Mouse (Mus musculus): Measurements from ENCODE around the gene Tmod2.
"Not testable (repeated sequence)": the region's sequence is repeated elsewhere in the genome, so short reads cannot be mapped to it uniquely, and the experiment has no call there.

The Tmod2 gene

DNA sequence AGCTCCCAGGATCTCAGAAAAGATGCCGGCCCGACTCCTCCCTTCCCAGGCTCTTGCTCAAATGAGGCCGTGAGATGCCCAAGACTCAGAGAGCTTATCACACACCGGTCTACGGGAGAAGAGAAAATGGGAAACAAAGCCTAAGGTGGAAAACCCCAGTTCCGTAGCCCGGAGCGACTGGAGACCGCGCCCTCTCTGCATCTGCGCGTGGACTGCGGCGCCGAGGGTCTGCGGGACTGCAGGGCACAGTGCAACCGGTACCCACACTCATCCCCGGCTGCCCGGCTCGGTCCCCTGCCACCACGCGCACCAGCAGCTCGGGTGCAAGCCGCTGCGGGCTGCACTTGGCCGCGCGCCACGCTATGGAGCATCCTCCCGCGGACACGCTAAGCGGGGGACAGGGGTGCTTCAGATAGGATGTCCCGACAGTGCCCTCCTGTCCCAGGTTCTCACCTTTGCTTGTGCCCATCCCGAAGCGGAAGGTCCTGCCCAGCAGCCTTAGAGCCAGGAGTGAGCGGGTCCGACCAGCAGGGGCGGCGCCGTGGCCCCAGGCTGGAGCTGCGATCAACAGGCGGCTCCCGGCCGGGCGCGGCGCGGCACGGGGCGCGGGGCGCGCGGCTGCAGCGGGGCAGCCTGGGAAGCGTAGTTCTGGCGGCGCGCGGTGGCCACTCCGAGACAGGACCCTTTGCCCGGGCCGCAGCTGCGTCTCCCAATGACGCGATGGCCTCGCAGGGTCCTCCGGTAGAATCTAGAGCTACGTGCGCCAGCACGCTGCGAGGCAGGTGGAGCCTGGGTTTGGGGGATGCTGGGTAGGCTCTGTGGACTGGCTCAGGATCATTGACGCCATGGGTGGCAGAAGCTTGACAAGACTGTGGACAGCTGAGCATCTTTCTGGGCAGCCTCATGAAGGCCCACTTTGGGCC lies at the start of gene Tmod2:
Gene Tmod2, minus strand, starts transcription at position 755 of the 923 bp plus-strand sequence.
- peak; percentile 59 for DNase-seq

DNA sequence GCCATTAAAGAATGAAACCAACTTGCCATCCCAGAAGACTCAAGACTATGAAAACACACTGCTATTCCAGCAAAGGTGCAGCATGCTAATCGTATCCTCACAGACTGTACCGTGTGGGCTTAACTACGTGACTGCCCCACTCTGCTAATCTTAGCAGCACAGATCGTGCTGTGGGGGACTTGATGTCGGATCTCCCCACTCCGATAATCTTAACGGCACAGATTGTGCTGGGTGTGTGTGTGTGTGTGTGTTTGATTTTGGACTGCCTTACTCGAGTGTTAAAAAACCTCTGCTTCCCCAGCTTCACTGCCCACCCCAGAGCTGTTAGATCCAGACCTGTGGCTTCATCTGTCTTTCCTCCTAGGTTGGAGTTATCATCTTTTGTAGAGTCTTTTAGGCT lies 49.8 kb upstream of the Tmod2 start:
- no peak for DNase-seq

DNA sequence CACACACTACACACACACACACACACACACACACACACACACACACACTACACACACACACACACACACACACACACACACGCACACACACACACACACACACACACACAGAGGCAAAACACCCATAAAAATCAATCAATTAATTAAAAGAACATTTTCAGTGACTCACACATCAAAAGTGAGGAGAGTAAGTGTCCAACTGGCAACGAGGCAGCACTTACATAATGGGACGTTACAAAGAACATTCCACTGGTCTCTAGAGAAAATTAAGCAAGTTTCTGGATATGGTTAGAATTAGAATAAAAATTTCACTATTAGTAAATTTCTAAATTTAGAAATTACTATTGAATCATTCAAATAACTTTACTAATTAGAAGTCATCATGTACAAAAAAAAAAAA lies 45.3 kb upstream of the Tmod2 start:
- not testable (repeated sequence) for DNase-seq

DNA sequence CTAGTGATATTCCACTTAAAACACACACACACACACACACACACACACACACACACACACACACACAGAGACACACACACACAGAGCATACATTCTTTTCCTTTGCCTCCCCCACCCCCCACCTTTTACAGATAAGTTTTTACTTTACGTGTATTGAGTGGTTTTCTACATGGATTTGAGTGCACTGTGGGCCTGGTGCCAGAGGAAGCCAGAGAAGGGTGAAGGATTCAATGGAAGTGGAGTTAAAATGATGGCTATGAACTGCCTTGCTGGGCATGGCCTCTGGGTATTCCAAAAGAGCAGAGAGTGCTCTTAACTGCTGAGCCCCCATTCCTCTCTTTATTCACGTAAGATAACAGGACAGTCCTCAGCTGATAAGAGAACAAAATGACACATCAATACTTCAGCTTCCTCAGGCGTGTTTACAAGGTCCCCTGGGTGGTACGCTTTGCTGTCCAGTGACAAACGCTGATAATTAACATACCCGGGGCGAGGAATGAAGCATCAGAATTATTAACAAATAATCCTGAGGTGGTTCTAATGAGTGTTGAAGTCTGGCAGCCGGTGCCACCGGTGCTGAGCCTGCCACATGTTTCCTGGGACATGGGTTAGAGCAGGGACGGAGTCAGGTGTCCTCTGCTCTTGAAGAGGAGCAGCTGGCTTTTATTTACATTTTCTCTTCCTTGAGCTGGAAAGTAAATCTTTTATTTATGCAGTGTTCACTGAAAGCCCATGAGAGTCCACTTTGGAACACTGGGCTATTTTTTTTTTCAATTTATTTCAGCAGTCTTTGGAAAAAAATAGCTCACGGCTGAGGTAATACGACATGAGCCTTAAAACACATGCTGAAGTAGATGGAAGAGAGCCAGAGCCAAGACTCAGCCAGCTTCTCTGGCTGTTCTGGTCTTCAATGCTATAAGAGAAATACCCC lies 43.1 kb upstream of the Tmod2 start:
- DNase-seq, result no peak

DNA sequence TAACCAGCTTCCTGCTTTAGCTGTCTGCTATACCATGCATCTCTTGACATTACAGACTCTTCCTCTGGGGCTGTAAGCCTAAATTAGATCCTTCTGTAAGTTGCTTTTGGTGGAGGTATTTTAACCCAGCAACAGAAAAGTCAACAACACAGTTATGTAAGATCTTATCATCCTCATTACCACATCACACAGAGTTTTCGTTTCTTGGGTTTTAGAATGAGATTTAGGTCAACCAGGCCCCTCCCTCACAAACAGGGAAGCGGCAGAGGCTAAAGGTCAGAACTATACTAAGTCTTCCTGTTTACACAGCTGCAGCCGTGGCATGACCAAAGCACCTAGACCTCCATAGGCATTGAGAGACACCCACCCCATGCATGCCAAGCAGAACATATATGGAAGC lies 34.3 kb upstream of the Tmod2 start:
- DNase-seq, result no peak

DNA sequence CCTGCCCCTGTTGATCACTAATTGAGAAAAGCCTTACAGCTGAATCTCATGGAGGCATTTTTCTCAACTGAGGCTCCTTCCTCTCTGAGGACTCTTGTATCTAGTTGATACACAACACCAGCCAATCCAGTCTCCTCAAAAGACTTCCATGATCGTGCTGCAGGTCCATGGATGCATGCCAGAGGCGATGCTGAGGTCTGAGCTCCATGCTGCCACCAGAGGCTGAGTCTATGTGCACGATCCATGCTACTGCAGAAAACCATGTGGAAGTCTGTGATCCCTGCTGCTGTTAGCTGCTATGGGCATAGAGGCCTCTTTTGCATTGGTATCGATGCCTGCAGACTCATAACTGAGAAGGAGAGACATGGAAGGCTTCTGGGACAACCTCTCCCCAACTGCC lies 23.1 kb upstream of the Tmod2 start:
- no peak for DNase-seq

DNA sequence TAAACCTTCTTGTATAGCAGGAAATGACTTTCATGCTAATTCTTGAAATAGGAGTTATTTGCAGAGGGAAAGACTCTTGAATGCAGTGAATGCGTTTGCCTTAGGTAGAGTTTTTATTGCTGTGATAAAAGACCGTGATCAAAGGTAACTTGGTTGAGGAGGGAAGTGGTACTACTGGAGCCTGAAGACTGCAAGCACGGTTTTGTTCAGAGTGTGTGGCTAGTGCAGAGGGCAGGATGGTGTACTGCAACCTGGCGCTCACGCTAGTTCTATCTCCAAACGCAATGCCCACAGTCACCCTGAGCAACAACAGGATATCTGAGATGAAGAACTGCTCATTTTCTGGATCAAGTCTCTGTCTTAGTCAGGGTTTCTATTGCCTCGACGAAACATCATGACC lies 22.5 kb upstream of the Tmod2 start:
- no peak for DNase-seq

DNA sequence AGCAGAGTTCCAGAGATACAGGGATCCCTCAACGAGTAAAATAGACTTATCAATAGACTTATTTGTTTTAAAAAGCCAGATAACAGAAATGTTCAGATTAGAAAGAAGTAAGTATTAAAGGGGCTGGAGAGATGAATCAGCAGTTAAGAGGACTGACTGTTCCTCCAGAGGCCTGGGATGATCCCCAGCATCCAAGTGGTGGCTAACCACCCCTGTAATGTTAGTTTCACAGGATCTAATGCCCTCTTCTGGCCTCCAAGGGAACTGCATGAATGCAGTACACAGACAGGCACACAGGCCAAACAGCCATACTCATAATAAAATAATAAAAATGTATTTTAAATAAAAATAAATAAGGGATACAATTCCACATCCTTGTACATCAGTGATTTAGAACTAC lies 21.8 kb upstream of the Tmod2 start:
- peak; percentile 45 for DNase-seq

DNA sequence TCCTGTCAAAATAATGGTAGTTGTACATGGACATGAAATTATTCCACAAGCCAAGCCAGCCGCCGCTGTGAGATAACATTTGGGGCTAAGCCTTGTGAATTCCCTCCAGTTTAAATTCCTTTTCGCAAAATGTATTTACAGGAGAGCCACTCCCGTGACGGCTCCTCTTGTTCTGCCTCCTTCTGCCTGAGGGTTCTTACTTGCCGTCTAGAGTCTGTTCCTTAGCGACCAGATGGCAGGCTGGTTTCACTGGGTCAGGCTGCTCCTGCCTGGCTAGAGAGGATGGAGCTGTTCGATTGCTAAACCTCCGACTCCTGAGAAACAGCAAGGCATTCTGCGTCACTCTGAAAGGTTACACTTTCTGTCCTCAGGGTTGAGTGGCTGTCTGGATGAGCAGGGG lies 21.0 kb upstream of the Tmod2 start:
- no peak for DNase-seq

DNA sequence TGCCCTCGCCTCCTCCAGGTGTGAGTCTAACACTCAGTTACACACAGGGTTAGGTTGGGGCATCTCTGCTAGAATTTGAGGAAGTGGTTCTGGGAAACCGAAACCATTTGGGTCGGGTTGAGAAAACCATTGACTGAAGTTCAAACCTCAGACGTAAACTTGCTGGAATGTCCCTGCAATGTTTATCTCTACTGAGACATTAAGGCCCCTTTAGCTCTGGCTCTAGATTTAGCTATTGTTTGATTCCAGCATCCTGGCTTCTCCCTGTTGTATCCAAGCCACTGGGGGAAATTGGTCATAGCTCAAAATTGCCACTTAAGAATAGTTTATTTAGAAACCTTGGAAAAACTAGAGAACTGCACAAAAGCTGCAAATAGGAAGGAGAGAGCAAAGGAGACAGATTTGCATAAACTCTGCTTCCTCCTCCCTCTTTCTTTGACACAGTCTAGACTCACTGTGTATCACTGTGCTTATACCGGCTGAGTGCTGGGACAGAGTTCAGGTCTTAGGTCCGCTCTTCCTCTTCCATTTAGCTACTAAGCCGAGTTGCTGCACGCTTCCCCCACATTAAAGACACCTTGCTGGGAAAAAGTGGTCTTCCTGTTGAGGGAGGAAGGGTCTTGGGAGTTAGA lies 19.8 kb upstream of the Tmod2 start:
- peak; percentile 16 for DNase-seq

DNA sequence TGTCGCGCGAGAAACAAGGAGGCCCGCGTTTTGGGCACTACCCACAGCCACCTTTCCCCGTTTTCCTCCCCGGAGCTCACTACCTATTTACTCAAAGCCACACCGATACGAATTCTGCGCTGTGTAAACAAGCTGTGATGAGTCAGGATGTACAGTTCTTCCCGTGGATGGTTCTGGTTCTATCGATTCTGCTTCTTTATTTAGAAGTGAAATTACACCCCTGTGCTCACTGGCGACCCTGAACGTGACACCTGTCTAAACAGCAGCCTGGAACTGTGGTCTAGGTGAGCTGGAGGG lies 15.1 kb upstream of the Tmod2 start:
- no peak for DNase-seq

DNA sequence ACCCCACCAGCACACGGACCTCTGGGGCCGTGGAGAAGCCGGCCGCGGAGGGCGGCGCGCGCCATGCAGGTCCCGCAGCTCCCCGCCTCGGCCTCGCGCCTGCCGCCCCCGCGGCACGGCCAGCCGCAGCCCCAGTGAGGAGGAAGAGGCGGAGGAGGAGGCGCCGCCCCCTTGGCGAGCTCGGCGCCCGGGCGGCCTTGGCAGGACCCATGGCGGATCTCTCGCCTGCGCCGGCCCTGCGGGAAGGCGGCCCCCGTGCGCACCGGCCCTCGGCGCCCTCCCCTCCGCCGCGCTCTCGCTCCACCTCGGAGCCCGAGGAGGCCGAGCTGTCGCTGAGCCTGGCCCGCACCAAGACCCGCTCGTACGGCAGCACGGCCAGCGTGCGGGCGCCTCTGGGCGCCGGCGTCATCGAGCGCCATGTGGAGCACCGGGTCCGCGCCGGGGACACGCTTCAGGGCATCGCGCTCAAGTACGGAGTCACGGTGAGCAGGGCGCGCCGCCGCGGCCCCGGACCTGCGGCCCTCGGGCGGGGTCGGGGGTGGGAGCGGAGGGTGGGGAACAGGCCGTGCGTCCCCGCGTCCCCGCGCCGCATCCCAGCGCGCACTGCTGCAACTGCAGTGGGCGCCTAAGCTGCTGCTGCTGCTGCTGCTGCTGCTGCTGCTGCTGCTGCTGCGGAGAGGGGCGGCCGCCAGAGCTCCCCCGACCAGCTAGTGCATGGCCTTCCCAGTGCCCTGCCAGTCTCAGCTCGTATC lies 14.6 kb upstream of the Tmod2 start, which contains the start of gene Lysmd2:
Gene Lysmd2, plus strand, starts transcription at position 186 of the 752 bp plus-strand sequence.
- peak; percentile 79 for DNase-seq

DNA sequence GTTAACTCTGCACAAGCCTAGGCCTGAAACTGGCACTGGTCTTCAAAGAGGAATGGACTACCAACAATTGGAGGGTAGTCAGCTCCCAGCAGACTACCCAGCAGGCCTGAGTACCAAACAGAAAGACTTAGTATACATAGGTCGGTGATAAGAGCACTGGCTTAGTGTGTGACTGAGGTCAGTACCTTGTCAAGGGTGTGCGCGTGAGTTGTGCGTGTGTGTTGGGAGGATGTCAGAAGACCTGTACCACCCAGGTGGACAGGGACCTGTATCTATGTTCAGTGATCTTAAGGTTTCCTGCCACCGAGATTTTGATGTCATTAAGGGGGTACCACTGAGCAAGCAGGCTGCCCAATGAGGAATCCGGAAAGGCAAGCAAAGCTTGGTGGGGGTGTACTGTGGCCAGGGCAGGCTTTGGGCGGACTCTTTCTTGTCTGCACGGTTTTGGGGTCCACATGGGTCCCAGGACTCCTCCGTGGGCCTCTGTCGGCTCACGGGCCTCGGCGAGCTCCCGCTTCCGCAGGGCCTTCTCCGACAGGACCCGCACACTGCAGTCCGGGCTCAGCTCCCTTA lies 13.9 kb upstream of the Tmod2 start:
- no peak for DNase-seq

DNA sequence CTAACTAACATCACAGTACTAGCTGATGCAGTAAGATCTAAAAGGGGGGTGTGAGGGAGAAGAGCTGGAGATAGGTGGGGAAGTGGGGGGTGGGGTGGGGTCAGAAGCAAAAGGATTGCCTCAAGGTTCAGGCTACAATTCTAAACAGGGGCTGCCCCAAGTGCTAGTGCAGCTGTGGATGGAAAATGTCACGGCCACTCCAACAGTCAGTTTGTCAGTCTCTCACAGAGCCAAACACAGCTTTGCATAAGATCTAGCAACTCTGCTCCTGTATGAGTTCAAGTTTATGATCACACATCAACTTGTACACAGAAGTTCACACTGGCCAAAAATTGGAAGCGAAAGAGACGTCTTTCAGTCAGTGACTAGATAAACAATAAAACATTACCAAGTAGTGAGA lies 10.3 kb upstream of the Tmod2 start:
- DNase-seq, result no peak

DNA sequence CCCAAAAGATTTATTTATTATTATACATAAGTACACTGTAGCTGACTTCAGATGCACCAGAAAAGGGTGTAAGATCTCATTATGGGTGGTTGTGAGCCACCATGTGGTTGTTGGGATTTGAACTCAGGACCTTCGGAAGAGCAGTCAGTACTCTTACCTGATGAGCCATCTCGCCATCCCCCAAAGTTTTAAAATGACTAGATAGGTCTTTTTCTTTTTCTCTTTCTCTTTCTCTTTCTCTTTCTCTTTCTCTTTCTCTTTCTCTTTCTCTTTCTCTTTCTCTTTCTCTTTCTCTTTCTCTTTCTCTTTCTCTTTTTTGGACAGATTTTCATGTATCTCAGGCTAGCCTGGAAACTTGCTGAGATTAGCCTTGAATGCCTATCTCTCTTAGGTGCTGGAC lies 8.6 kb upstream of the Tmod2 start:
- not testable (repeated sequence) for DNase-seq

DNA sequence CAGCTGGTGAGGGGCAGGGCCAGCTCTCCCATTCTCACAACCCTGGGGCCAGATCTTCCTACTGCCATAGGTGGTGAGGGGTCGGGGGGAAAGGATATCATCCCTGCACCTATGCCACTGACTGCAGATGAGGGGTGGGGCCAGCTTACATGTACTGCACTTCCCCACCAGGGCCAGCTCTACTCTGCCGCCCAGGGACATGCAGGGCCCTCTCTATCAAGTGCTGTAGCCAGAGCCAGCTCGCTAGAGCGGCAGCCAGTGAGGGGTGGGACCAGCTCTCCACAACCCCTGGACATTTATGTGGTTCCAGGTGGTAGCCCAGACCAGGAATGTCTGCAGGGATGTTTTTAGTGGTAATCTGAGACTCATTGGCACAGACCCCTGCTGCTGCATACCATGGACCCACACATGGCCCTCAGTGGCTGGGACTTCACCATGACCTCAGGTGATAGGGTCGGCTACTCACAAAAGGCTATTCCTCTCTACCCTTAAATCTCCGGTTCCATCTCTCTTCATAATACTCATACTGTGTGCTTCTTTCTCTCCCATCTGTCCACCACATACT lies 7.8 kb upstream of the Tmod2 start:
- DNase-seq, result no peak

DNA sequence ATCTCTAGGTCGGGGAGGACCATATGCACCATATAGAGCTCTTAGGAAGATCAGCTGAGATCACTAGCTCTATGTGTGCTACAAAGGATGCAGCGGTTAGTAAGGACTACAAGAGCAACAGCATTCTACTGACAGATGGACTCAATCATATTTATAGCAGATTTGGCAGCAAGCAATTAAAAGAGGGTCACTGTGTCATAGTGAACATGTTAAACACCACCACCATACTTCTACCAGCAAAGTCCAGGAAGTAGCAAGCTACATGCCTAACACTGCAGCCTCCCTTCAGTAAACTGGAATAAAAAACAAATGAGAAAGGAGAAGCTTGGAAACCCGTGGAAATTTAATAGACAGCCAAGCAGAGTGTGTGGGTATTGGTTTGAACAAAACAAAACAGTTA lies 5.4 kb upstream of the Tmod2 start:
- DNase-seq, result no peak

DNA sequence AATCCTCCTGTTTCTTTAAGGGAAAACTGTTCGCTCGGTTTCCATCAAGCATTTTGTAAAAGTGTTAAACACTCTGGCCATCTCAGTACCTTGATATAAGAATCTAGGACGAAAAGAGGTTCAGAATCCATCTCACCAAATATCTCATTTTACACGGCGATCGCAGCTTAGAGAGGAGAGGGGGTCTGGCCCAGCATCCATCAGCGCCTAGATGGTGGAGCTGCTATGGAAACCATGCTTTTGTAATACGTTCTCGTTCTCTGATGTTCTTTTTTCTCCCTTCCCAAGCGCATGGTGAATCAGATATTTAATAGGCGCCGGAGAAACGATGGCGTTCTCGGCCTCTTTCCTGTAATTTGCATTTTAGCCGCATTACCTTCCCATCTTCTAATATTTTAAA lies 1.2 kb downstream of the Tmod2 start:
- no peak for DNase-seq

DNA sequence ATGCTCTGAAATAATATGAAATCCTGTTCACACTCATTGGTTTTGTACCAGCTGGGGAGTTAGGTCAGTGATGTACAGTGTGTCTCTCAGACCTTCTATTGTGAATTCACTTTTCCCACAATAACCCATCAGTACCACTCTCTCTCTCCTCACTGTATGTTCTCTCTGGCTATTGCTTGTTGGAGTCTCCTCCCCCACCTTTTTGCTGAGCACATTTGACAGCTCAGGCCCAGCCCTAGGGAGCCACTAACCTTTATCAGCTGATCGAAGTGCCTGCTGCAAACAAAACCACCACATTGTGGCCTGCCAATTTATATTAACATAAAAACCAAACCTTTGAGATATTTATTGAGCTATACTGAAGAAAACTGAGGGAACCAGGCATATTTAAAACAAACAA lies 1.6 kb downstream of the Tmod2 start:
- DNase-seq, result no peak

DNA sequence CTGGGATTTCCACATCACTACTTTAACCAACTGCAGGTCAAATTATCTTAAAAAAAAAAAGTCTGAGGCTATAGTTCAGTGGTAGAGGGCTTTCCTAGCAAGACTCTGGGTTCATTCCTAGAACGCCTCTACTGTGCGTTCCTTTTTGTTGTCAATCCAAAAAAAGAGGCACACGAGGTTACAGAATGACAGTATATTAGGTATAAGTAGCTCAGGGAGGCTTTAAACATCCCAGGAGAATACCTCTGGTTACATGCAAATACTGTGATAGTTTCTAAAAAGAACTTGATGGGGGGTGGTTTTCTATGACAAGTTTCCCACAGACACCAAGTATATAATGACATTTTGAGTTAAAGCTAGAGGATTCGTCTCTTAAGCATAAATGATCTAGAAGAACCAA lies 3.6 kb downstream of the Tmod2 start:
- DNase-seq, result no peak

DNA sequence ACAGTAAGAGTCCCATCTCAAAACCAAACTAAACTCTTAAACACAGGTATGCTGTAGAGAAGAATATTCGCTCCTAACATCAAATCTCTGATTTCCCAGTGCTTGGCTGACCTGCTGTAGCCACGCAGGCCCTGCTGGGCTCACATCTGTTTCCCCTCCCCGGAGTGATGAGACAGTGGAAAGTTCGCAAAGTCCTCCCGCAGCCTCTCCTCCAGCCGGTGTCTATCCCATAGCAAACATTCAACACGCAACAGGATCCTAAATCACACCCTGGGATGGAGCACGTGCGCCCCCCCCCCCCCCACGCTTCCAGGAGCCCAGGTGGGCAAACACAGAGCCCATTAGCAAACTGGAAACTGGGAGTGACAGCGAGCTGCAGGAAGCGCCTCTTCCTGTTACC lies 9.6 kb downstream of the Tmod2 start:
- no peak for DNase-seq

All from lung, postnatal 10 days (tissue).